Mouse (Mus musculus) myocyte (in vitro differentiated cells): ENCODE data around the gene Amhr2. TPM values are rescaled to one million over a fixed set of nuclear protein-coding genes. Genes with fewer than 3 reads are reported as not detected.
A peak's percentile ranks its signal among the peaks of the same experiment; 100 is the strongest.

Source experiments
- H3K27me3 ChIP-seq: one replicate; pipeline ENCODE4 v1.6.1; 2011; ENCODE audit not compliant: control insufficient read depth, insufficient read depth, insufficient read length
- H3K36me3 ChIP-seq: one replicate; pipeline ENCODE4 v1.6.1; 2011; ENCODE audit not compliant: control insufficient read depth, insufficient read depth
- H3K4me2 ChIP-seq: one replicate; pipeline ENCODE4 v1.6.1; 2011; ENCODE audit warnings: low read depth, control low read depth
- H3K4me3 ChIP-seq: one replicate; pipeline ENCODE4 v1.5.1; 2011; ENCODE audit warnings: mild to moderate bottlenecking, control low read depth, moderate library complexity
- H3K79me2 ChIP-seq: one replicate; pipeline ENCODE4 v1.6.1; 2011; ENCODE audit not compliant: control insufficient read depth, insufficient read depth
- H3ac ChIP-seq: one replicate; pipeline ENCODE4 v1.6.1; 2011; ENCODE audit not compliant: control insufficient read depth, insufficient read length
- CEBPB ChIP-seq: IDR thresholded peaks from 2 replicates; pipeline ENCODE4 v1.6.1; 2011; ENCODE audit warnings: mild to moderate bottlenecking, moderate library complexity; ENCODE audit not compliant: poor library complexity, insufficient read depth, severe bottlenecking
- E2F4 ChIP-seq: IDR thresholded peaks from one replicate; pipeline ENCODE4 v1.6.1; 2011; ENCODE audit warnings: mild to moderate bottlenecking, control low read depth, moderate library complexity; ENCODE audit not compliant: insufficient read depth
- MAX ChIP-seq: IDR thresholded peaks from one replicate; pipeline ENCODE4 v1.6.1; 2011; ENCODE audit warnings: low read depth, mild to moderate bottlenecking, control low read depth
- MYOD1 ChIP-seq, 3 experiments: IDR thresholded peaks; one replicate each; pipeline ENCODE4 v1.6.1; 2011; ENCODE audit warnings: control low read depth in 2 of 3, low read depth in 2 of 3, mild to moderate bottlenecking in 2 of 3, moderate library complexity in 1 of 3; ENCODE audit not compliant: insufficient read length in 2 of 3, control insufficient read depth in 1 of 3
- MYOG ChIP-seq, 3 experiments: IDR thresholded peaks; one replicate each; pipeline ENCODE4 v1.6.1; 2011; ENCODE audit warnings: control low read depth in 2 of 3, low read depth in 2 of 3, mild to moderate bottlenecking in 2 of 3; ENCODE audit not compliant: insufficient read length in 2 of 3, control insufficient read depth in 1 of 3, insufficient read depth in 1 of 3
- POLR2A ChIP-seq: IDR thresholded peaks from one replicate; pipeline ENCODE4 v1.6.1; 2011; ENCODE audit warnings: low read depth, mild to moderate bottlenecking, control low read depth, moderate library complexity; ENCODE audit not compliant: insufficient read length
- POLR2AphosphoS2 ChIP-seq: IDR thresholded peaks from one replicate; pipeline ENCODE4 v1.6.1; 2011; ENCODE audit warnings: low read depth, control low read depth; ENCODE audit not compliant: insufficient read length
- REST ChIP-seq: IDR thresholded peaks from one replicate; pipeline ENCODE4 v1.6.1; 2011; ENCODE audit warnings: mild to moderate bottlenecking, control low read depth, moderate library complexity; ENCODE audit not compliant: insufficient read depth, insufficient read length
- SRF ChIP-seq: IDR thresholded peaks from one replicate; pipeline ENCODE4 v1.6.1; 2011; ENCODE audit warnings: low read depth; ENCODE audit not compliant: control insufficient read depth, insufficient read length
- TCF12 ChIP-seq: IDR thresholded peaks from one replicate; pipeline ENCODE4 v1.6.1; 2011; ENCODE audit warnings: mild to moderate bottlenecking, control low read depth; ENCODE audit not compliant: poor library complexity, insufficient read depth, severe bottlenecking
- TCF3 ChIP-seq: IDR thresholded peaks from one replicate; pipeline ENCODE4 v1.6.1; 2011; ENCODE audit warnings: low read depth, control low read depth; ENCODE audit not compliant: insufficient read length
- USF1 ChIP-seq: IDR thresholded peaks from one replicate; pipeline ENCODE4 v1.6.1; 2011; ENCODE audit warnings: low read depth, mild to moderate bottlenecking, control low read depth, moderate library complexity
- polyA plus RNA-seq: library from polyadenylated mRNA; unstranded; fragments of >200 nt; fragmentation: generic; extraction: Trizol; gene quantifications from one replicate; pipeline ENCODE4 v1.2.1, GENCODE M21; 2012; ENCODE audit warnings: missing spikeins

The Amhr2 gene
- polyA plus RNA-seq: 0.32 TPM

- H3K4me2 ChIP-seq: no peak within 1 kb of the TSS
- H3ac ChIP-seq: no peak within 1 kb of the TSS
- no peaks in the 10 kb centered on the region for H3K79me2 ChIP-seq
- no peaks in the 10 kb centered on the region for H3K36me3 ChIP-seq
- H3K4me3 ChIP-seq: no peak within 1 kb of the TSS
- no peak for TF ChIP-seq E2F4
- no peak for TF ChIP-seq POLR2A
- no peak for TF ChIP-seq POLR2AphosphoS2
- no peak for TF ChIP-seq MYOG (IDR thresholded peaks at IDR 0.05; ENCODE audit: control insufficient read depth in 1 of 3, insufficient read depth in 1 of 3, insufficient read length in 2 of 3, low read depth in 2 of 3)
- TF ChIP-seq MAX: no peak
- H3K27me3 ChIP-seq: no peaks in the 10 kb centered on the region
Observed at GRCm38 (mm10) chr15:102445146-102445545, at the start of gene Amhr2. Gene Amhr2 (plus strand): TSS chr15:102445367.

- H3K79me2 ChIP-seq: no peaks in the 10 kb centered on the region
- TF ChIP-seq CEBPB (no peak), USF1 (no peak)
- H3K36me3 ChIP-seq: no peaks in the 10 kb centered on the region
Observed at GRCm38 (mm10) chr15:102398629-102399028, 46.5 kb upstream of the Amhr2 start.

GRCm38 (mm10) chr15:102399229-102400221, 45.6 kb upstream of the Amhr2 start:
- no peak overlapping the region for H3ac ChIP-seq
- H3K79me2 ChIP-seq: no peaks in the 10 kb centered on the region
- H3K4me2 ChIP-seq: peak overlapping the region; percentile 89
- TF ChIP-seq MYOG (IDR thresholded peaks at IDR 0.05; ENCODE audit: control insufficient read depth in 1 of 3, insufficient read depth in 1 of 3, insufficient read length in 2 of 3, low read depth in 2 of 3) (peak; percentile 19 to 77 (median 47)), POLR2A (peak; percentile 67), MYOD1 (IDR thresholded peaks at IDR 0.05; ENCODE audit: control insufficient read depth in 1 of 3, insufficient read length in 2 of 3, low read depth in 2 of 3) (peak; percentile 4 to 81 (median 52)), E2F4 (no peak), POLR2AphosphoS2 (peak; percentile 81), SRF (no peak)
- no peaks in the 10 kb centered on the region for H3K36me3 ChIP-seq
- H3K4me3 ChIP-seq: peak overlapping the region; percentile 44
- no peaks in the 10 kb centered on the region for H3K27me3 ChIP-seq

More at GRCm38 (mm10) chr15:102398629-102399028, 46.5 kb upstream of the Amhr2 start:
- peak overlapping the region; percentile 89 for H3K4me2 ChIP-seq
- no peak overlapping the region for H3ac ChIP-seq
- H3K4me3 ChIP-seq: peak overlapping the region; percentile 44
- no peaks in the 10 kb centered on the region for H3K27me3 ChIP-seq

GRCm38 (mm10) chr15:102400476-102401045, 44.6 kb upstream of the Amhr2 start:
- H3K4me3 ChIP-seq: peak overlapping the region; percentile 44
- peak overlapping the region; percentile 89 for H3K4me2 ChIP-seq
- no peaks in the 10 kb centered on the region for H3K36me3 ChIP-seq
- TF ChIP-seq E2F4 (no peak), CEBPB (0 out of 2 replicates have a peak, but pooled peaks have one; percentile 26)
- H3ac ChIP-seq: no peak overlapping the region
- no peaks in the 10 kb centered on the region for H3K27me3 ChIP-seq
- H3K79me2 ChIP-seq: no peaks in the 10 kb centered on the region

GRCm38 (mm10) chr15:102401278-102401677, 43.9 kb upstream of the Amhr2 start:
- Histone ChIP-seq H3K79me2 (no peaks in the 10 kb centered on the region), H3K36me3 (no peaks in the 10 kb centered on the region), H3K4me3 (no peak overlapping the region), H3ac (no peak overlapping the region), H3K27me3 (no peaks in the 10 kb centered on the region), H3K4me2 (no peak overlapping the region)
- TF ChIP-seq CEBPB (no peak), MYOG (IDR thresholded peaks at IDR 0.05; ENCODE audit: control insufficient read depth in 1 of 3, insufficient read depth in 1 of 3, insufficient read length in 2 of 3, low read depth in 2 of 3) (no peak), TCF3 (no peak), MAX (no peak), REST (no peak), POLR2AphosphoS2 (no peak), TCF12 (no peak), POLR2A (no peak), E2F4 (no peak), USF1 (no peak), MYOD1 (IDR thresholded peaks at IDR 0.05; ENCODE audit: control insufficient read depth in 1 of 3, insufficient read length in 2 of 3, low read depth in 2 of 3) (no peak), SRF (no peak)
